ENCODE assay signal across 22 mouse cellular contexts in genomic region chr11:109375412-109375811, GRCm38 (mm10). TPM values are rescaled to one million over a fixed set of nuclear protein-coding genes. Genes with fewer than 3 reads are reported as not detected.
DNase-seq lines count a peak whose midpoint lies in the region; ATAC-seq and TF ChIP-seq lines count a peak whose summit lies in the region.
"Had no signal": no experiment of that assay in that cellular context is flagged by ENCODE, and none has a peak within 500 bp of the region (broad histone marks: within the 10 kb centered on the region; RNA-seq: fewer than 3 reads in every experiment).

No protein-coding gene starts in this region.

- ATAC-seq in megakaryocyte, adult 5-6 weeks (ENCODE audit: poor library complexity, severe bottlenecking), result peak; percentile 75
- ATAC-seq in hindbrain, postnatal 0 days, result no peak

- peaks cover 3 to 12% of the 10 kb centered on the region in 2 experiments; a peak in 2 of 4 replicates for H3K4me1 ChIP-seq in ES-E14 (ENCODE audit: control insufficient read depth in 2 of 2, insufficient read depth in 2 of 2, low read length in 2 of 2, poor library complexity in 1 of 2)
- peaks cover 24% of the 10 kb centered on the region for H3K4me1 ChIP-seq in hindbrain, postnatal 0 days (ENCODE audit: insufficient read depth, low read length)

- TF ChIP-seq CTCF in hindbrain, postnatal 0 days (IDR thresholded peaks at IDR 0.05; ENCODE audit: low read depth), result no peak

- no peak overlapping the region for H3K4me2 ChIP-seq in hindbrain, postnatal 0 days (ENCODE audit: low read depth, low read length)
- H3K4me2 ChIP-seq: forebrain, embryonic 12.5 days; heart, embryonic 15.5 days; hindbrain, embryonic 13.5 days; limb, embryonic 13.5 days had no signal

- no peaks in the 10 kb centered on the region for H3K9me3 ChIP-seq in ES-E14 (ENCODE audit: control insufficient read depth, insufficient read depth, low read depth, low read length)
- no peaks in the 10 kb centered on the region for H3K9me3 ChIP-seq in hindbrain, postnatal 0 days (ENCODE audit: low read length)
- H3K9me3 ChIP-seq: forebrain, embryonic 12.5 days; heart, embryonic 15.5 days had no signal

- in situ Hi-C loops in ES-E14 (cut with MboI; ENCODE audit: low sequenced_read_pairs in 2 of 2, unreplicated experiment in 2 of 2), result no loop called here

- peaks cover 3% of the 10 kb centered on the region; the same call in 1 of the 2 replicates for H3K36me3 ChIP-seq in ES-E14 (ENCODE audit: control insufficient read depth, insufficient read depth, low read length, poor library complexity, severe bottlenecking)
- H3K36me3 ChIP-seq in hindbrain, postnatal 0 days (ENCODE audit: insufficient read depth, low read length), result no peaks in the 10 kb centered on the region

- no peaks in the 10 kb centered on the region for H3K27me3 ChIP-seq in hindbrain, postnatal 0 days (ENCODE audit: insufficient read depth, low read length)
- H3K27me3 ChIP-seq: forebrain, embryonic 12.5 days; heart, embryonic 15.5 days; hindbrain, embryonic 13.5 days; limb, embryonic 13.5 days had no signal

- WGBS in hindbrain, postnatal 0 days, result 81% methylated on average over 7 of the region's 7 CpGs

- no peak overlapping the region for H3K27ac ChIP-seq in ES-E14 (ENCODE audit: insufficient read depth, low read depth, low read length, poor library complexity, severe bottlenecking)
- H3K27ac ChIP-seq in hindbrain, postnatal 0 days, result no peak overlapping the region
- H3K27ac ChIP-seq: forebrain, embryonic 12.5 days; heart, embryonic 15.5 days; limb, embryonic 13.5 days had no signal

- no peak overlapping the region for H3K4me3 ChIP-seq in ES-E14 (ENCODE audit: insufficient read depth in 1 of 2, low read depth in 1 of 2, low read length in 2 of 2, poor library complexity in 1 of 2, severe bottlenecking in 1 of 2)
- H3K4me3 ChIP-seq in hindbrain, postnatal 0 days (ENCODE audit: low read length), result no peak overlapping the region
- H3K4me3 ChIP-seq: forebrain, embryonic 12.5 days; heart, embryonic 15.5 days; hindbrain, embryonic 13.5 days; limb, embryonic 13.5 days had no signal

- H3K9ac ChIP-seq in ES-E14 (ENCODE audit: insufficient read depth, low read depth, low read length, poor library complexity, severe bottlenecking), result 0 out of 2 replicates have a peak overlapping the region, but pooled peaks have one; percentile 48
- H3K9ac ChIP-seq in hindbrain, postnatal 0 days (replicated peaks; ENCODE audit: low read length), result no peak overlapping the region
- H3K9ac ChIP-seq: forebrain, embryonic 12.5 days; heart, embryonic 15.5 days; hindbrain, embryonic 13.5 days; limb, embryonic 13.5 days had no signal

- intact Hi-C loops in left cerebral cortex, postnatal 4 days (cut with DNase I), result no loop called here

- peak; percentile 43 to 46 for DNase-seq in spleen, postnatal 36 days (ENCODE audit: low spot score in 2 of 2)
- DNase-seq in spleen, postnatal 10 days (ENCODE audit: low spot score in 2 of 2), result no peak
- no peak for DNase-seq in ES-E14 (ENCODE audit: low read depth, low spot score)
- DNase-seq in yolk sac, embryonic 10.5 days (ENCODE audit: low spot score), result peak; percentile 57
- no peak for DNase-seq in left cerebral cortex, postnatal 4 days
- DNase-seq in hindbrain, postnatal 0 days (ENCODE audit: low spot score), result no peak
- DNase-seq: adrenal gland, adult 8-10 months; cerebellum, adult 2 months; embryo, embryonic 11 days; kidney, adult 9 months; layer of hippocampus, postnatal 36 days; retina, postnatal 1 day had no signal

TF ChIP-seq in ES-E14, 5 proteins besides CTCF, POLR2A, EP300 and RAD21:
- TF ChIP-seq MAFK (IDR thresholded peaks at IDR 0.05; ENCODE audit: insufficient read depth, low read depth, low read length) (no peak), ZC3H11A (IDR thresholded peaks at IDR 0.05; ENCODE audit: borderline replicate concordance, low read depth, low read length) (no peak), HCFC1 (IDR thresholded peaks at IDR 0.05; ENCODE audit: borderline replicate concordance, insufficient read depth, low read length) (no peak), ZNF384 (IDR thresholded peaks at IDR 0.05; ENCODE audit: low read depth, low read length) (no peak), CHD2 (IDR thresholded peaks at IDR 0.05; ENCODE audit: low read depth, low read length) (no peak)
TF ChIP-seq in ES-E14: peak in this region for 0.

RNA-seq across cellular contexts. Expression of gene Gna13, which starts 12.8 kb away (rescaled TPM):
- 32.9 and 34.8 TPM in 2 replicates for total RNA-seq in ES-E14 (2012; rRNA removed)
- total RNA-seq in megakaryocyte, adult 5-6 weeks (2015), result 59.5 and 61.2 TPM in 2 replicates
- total RNA-seq in megakaryocyte, adult 5-6 weeks (2017), result 54.2 and 57.3 TPM in 2 replicates
- 10 to 100 TPM; 48.8 to 50.5 TPM for total RNA-seq in left cerebral cortex, postnatal 4 days (2021)
- 55.0 and 69.3 TPM in 2 replicates for total RNA-seq in hindbrain, postnatal 0 days (2014; rRNA removed)
- 38.1 and 44.4 TPM in 2 replicates for polyA plus RNA-seq in hindbrain, postnatal 0 days (2015; fragmentation: Nextera tagmentation; extraction: Ambion mirVana)

RNA-seq across cellular contexts. Expression of gene 9930022D16Rik, which starts 38.3 kb away (rescaled TPM):
- not detected in 2 replicates for total RNA-seq in ES-E14 (2012; rRNA removed)
- 0.07 TPM in 1 of 2 replicates, not detected in the other for total RNA-seq in megakaryocyte, adult 5-6 weeks (2015)
- 0.08 TPM in 1 of 2 replicates, not detected in the other for total RNA-seq in megakaryocyte, adult 5-6 weeks (2017)
- not detected for total RNA-seq in left cerebral cortex, postnatal 4 days (2021)
- total RNA-seq in hindbrain, postnatal 0 days (2014; rRNA removed), result not detected in 2 replicates
- not detected in 2 replicates for polyA plus RNA-seq in hindbrain, postnatal 0 days (2015; fragmentation: Nextera tagmentation; extraction: Ambion mirVana)
- total RNA-seq: adrenal gland, adult 8-10 months; layer of hippocampus, postnatal 36 days had no signal
- polyA plus RNA-seq: brain, embryonic 14.5 days; cerebellum, adult 2 months; forebrain, embryonic 12.5 days; gonadal fat pad, adult 2 months; heart, embryonic 15.5 days; hindbrain, embryonic 13.5 days; limb, embryonic 13.5 days; lung, embryonic 16.5 days; neural tube, embryonic 14.5 days; testis, adult 2 months had no signal

RNA-seq across cellular contexts. Expression of gene Amz2, which starts 50.3 kb away (rescaled TPM):
- total RNA-seq in ES-E14 (2012; rRNA removed), result 14.1 and 20.1 TPM in 2 replicates
- total RNA-seq in megakaryocyte, adult 5-6 weeks (2015), result 19.2 and 26.5 TPM in 2 replicates
- 51.3 and 51.7 TPM in 2 replicates for total RNA-seq in megakaryocyte, adult 5-6 weeks (2017)
- total RNA-seq in left cerebral cortex, postnatal 4 days (2021), result 100 to 1,000 TPM; 179 to 181 TPM
- 145 and 151 TPM in 2 replicates for total RNA-seq in hindbrain, postnatal 0 days (2014; rRNA removed)
- 38.4 and 38.8 TPM in 2 replicates for polyA plus RNA-seq in hindbrain, postnatal 0 days (2015; fragmentation: Nextera tagmentation; extraction: Ambion mirVana)

Comparison
In these comparisons a context has a peak if more than half of its experiments do, and no peak if none do; other contexts are left out.
1. DNase-seq: peak in spleen, postnatal 36 days (2 of 2) and yolk sac, embryonic 10.5 days (single experiment); none in spleen, postnatal 10 days (0 of 2), ES-E14 (single experiment), left cerebral cortex, postnatal 4 days (single experiment) and hindbrain, postnatal 0 days (single experiment).